Mouse (Mus musculus): ENCODE measurements around the gene Gatad2b. TPM values are rescaled to one million over a fixed set of nuclear protein-coding genes. Genes with fewer than 3 reads are reported as not detected.
A peak's percentile ranks its signal among the peaks of the same experiment; 100 is the strongest.
"Not testable (repeated sequence)": the region's sequence is repeated elsewhere in the genome, so short reads cannot be mapped to it uniquely, and the experiment has no call there.

The Gatad2b gene
- total and polyA plus RNA-seq, 2 experiments from 2014 or later: 5.8 to 25.3 TPM

- Histone ChIP-seq H3K4me1 (ENCODE audit: control insufficient read depth, insufficient read depth) (no peaks in the 10 kb centered on the region), H3K36me3 (replicated peaks; ENCODE audit: control insufficient read depth, insufficient read depth, low read length) (peaks cover 13% of the 10 kb centered on the region), H3K27me3 (ENCODE audit: control insufficient read depth, insufficient read depth, low read length) (no peaks in the 10 kb centered on the region), H3K4me3 (ENCODE audit: low read depth, low read length) (no peak overlapping the region), H3K27ac (ENCODE audit: low read depth) (peak overlapping the region; percentile 0; the same call in 1 of the 2 replicates), H3K4me2 (ENCODE audit: low read depth, low read length) (no peak overlapping the region), H3K9me3 (replicated peaks; ENCODE audit: control insufficient read depth, low read length) (no peaks in the 10 kb centered on the region), H3K9ac (replicated peaks; ENCODE audit: low read depth, low read length) (no peak overlapping the region)
- 45% methylated on average over 3 of the region's 3 CpGs for WGBS
- TF ChIP-seq CTCF (IDR thresholded peaks at IDR 0.05; ENCODE audit: low read depth): no peak
- TF ChIP-seq EP300 (IDR thresholded peaks at IDR 0.05; ENCODE audit: low read depth): no peak
- DNase-seq (ENCODE audit: low spot score) (no peak), ATAC-seq (ENCODE audit: insufficient read depth, low read depth) (no peak)
Measured at GRCm38 (mm10) chr3:90338190-90338589, 45.2 kb downstream of the Gatad2b start.

- ATAC-seq (ENCODE audit: insufficient read depth, low read depth) (no peak), DNase-seq (ENCODE audit: low spot score) (no peak)
- no peak overlapping the region for H3K4me2 ChIP-seq (ENCODE audit: low read depth, low read length)
- H3K36me3 ChIP-seq (replicated peaks; ENCODE audit: control insufficient read depth, insufficient read depth, low read length): peaks cover 13% of the 10 kb centered on the region
- H3K27ac ChIP-seq (ENCODE audit: low read depth): no peak overlapping the region
- H3K4me1 ChIP-seq (ENCODE audit: control insufficient read depth, insufficient read depth): no peaks in the 10 kb centered on the region
- H3K27me3 ChIP-seq (ENCODE audit: control insufficient read depth, insufficient read depth, low read length): no peaks in the 10 kb centered on the region
- no peaks in the 10 kb centered on the region for H3K9me3 ChIP-seq (replicated peaks; ENCODE audit: control insufficient read depth, low read length)
- no peak overlapping the region for H3K9ac ChIP-seq (replicated peaks; ENCODE audit: low read depth, low read length)
- no peak for TF ChIP-seq CTCF (IDR thresholded peaks at IDR 0.05; ENCODE audit: low read depth)
- TF ChIP-seq EP300 (IDR thresholded peaks at IDR 0.05; ENCODE audit: low read depth): no peak
- H3K4me3 ChIP-seq (ENCODE audit: low read depth, low read length): no peak overlapping the region
Measured at GRCm38 (mm10) chr3:90340177-90340576, 47.2 kb downstream of the Gatad2b start.

- not testable (repeated sequence) for H3K4me1 ChIP-seq (ENCODE audit: control insufficient read depth, insufficient read depth); DNase-seq (ENCODE audit: low spot score); H3K4me3 ChIP-seq (ENCODE audit: low read depth, low read length); H3K9ac ChIP-seq (replicated peaks; ENCODE audit: low read depth, low read length); H3K27ac ChIP-seq (ENCODE audit: low read depth); H3K4me2 ChIP-seq (ENCODE audit: low read depth, low read length); ATAC-seq (ENCODE audit: insufficient read depth, low read depth); H3K9me3 ChIP-seq (replicated peaks; ENCODE audit: control insufficient read depth, low read length); H3K27me3 ChIP-seq (ENCODE audit: control insufficient read depth, insufficient read depth, low read length)
- H3K36me3 ChIP-seq (replicated peaks; ENCODE audit: control insufficient read depth, insufficient read depth, low read length): peaks cover 22% of the 10 kb centered on the region
- 66% methylated on average over 2 of the region's 2 CpGs for WGBS
Measured at GRCm38 (mm10) chr3:90342853-90343252, 49.9 kb downstream of the Gatad2b start.

- WGBS: 99% methylated on average over 4 of the region's 4 CpGs
- ATAC-seq (ENCODE audit: insufficient read depth, low read depth): no peak
- no peak for TF ChIP-seq EP300 (IDR thresholded peaks at IDR 0.05; ENCODE audit: low read depth)
- no peak for TF ChIP-seq CTCF (IDR thresholded peaks at IDR 0.05; ENCODE audit: low read depth)
- Histone ChIP-seq H3K9ac (replicated peaks; ENCODE audit: low read depth, low read length) (no peak overlapping the region), H3K9me3 (replicated peaks; ENCODE audit: control insufficient read depth, low read length) (no peaks in the 10 kb centered on the region), H3K4me3 (ENCODE audit: low read depth, low read length) (no peak overlapping the region), H3K27me3 (ENCODE audit: control insufficient read depth, insufficient read depth, low read length) (no peaks in the 10 kb centered on the region), H3K36me3 (replicated peaks; ENCODE audit: control insufficient read depth, insufficient read depth, low read length) (peaks cover 49% of the 10 kb centered on the region), H3K4me1 (ENCODE audit: control insufficient read depth, insufficient read depth) (no peaks in the 10 kb centered on the region), H3K27ac (ENCODE audit: low read depth) (no peak overlapping the region), H3K4me2 (ENCODE audit: low read depth, low read length) (no peak overlapping the region)
- no peak for DNase-seq (ENCODE audit: low spot score)
Measured at GRCm38 (mm10) chr3:90347847-90348246, 54.9 kb downstream of the Gatad2b start.

GRCm38 (mm10) chr3:90357959-90358358 lies 65.0 kb downstream of the Gatad2b start:
- H3K27ac ChIP-seq (ENCODE audit: low read depth): no peak overlapping the region
- H3K4me3 ChIP-seq (ENCODE audit: low read depth, low read length): no peak overlapping the region
- no peaks in the 10 kb centered on the region for H3K4me1 ChIP-seq (ENCODE audit: control insufficient read depth, insufficient read depth)
- no peaks in the 10 kb centered on the region for H3K9me3 ChIP-seq (replicated peaks; ENCODE audit: control insufficient read depth, low read length)
- H3K36me3 ChIP-seq (replicated peaks; ENCODE audit: control insufficient read depth, insufficient read depth, low read length): peaks cover 67% of the 10 kb centered on the region
- ATAC-seq (ENCODE audit: insufficient read depth, low read depth) (no peak), DNase-seq (ENCODE audit: low spot score) (no peak)
- no peak overlapping the region for H3K4me2 ChIP-seq (ENCODE audit: low read depth, low read length)
- no peaks in the 10 kb centered on the region for H3K27me3 ChIP-seq (ENCODE audit: control insufficient read depth, insufficient read depth, low read length)
- H3K9ac ChIP-seq (replicated peaks; ENCODE audit: low read depth, low read length): no peak overlapping the region
- TF ChIP-seq EP300 (IDR thresholded peaks at IDR 0.05; ENCODE audit: low read depth) (no peak), CTCF (IDR thresholded peaks at IDR 0.05; ENCODE audit: low read depth) (no peak)
- WGBS: 63% methylated on average over 7 of the region's 7 CpGs

GRCm38 (mm10) chr3:90359230-90359629 lies 66.3 kb downstream of the Gatad2b start:
- Histone ChIP-seq H3K27ac (ENCODE audit: low read depth) (no peak overlapping the region), H3K9ac (replicated peaks; ENCODE audit: low read depth, low read length) (no peak overlapping the region), H3K4me3 (ENCODE audit: low read depth, low read length) (no peak overlapping the region), H3K27me3 (ENCODE audit: control insufficient read depth, insufficient read depth, low read length) (no peaks in the 10 kb centered on the region), H3K4me2 (ENCODE audit: low read depth, low read length) (no peak overlapping the region), H3K4me1 (ENCODE audit: control insufficient read depth, insufficient read depth) (no peaks in the 10 kb centered on the region), H3K9me3 (replicated peaks; ENCODE audit: control insufficient read depth, low read length) (no peaks in the 10 kb centered on the region), H3K36me3 (replicated peaks; ENCODE audit: control insufficient read depth, insufficient read depth, low read length) (peaks cover 55% of the 10 kb centered on the region)
- TF ChIP-seq CTCF (IDR thresholded peaks at IDR 0.05; ENCODE audit: low read depth) (no peak), EP300 (IDR thresholded peaks at IDR 0.05; ENCODE audit: low read depth) (no peak)
- 85% methylated on average over 1 of the region's 1 CpGs for WGBS
- DNase-seq (ENCODE audit: low spot score) (no peak), ATAC-seq (ENCODE audit: insufficient read depth, low read depth) (no peak)

Measured in heart, postnatal 0 days (tissue).